Mouse (Mus musculus): ENCODE results near the gene Gm12845.
"Not testable (repeated sequence)": the region's sequence is repeated elsewhere in the genome, so short reads cannot be mapped to it uniquely, and the experiment has no call there.

Gm12845 gene

DNA sequence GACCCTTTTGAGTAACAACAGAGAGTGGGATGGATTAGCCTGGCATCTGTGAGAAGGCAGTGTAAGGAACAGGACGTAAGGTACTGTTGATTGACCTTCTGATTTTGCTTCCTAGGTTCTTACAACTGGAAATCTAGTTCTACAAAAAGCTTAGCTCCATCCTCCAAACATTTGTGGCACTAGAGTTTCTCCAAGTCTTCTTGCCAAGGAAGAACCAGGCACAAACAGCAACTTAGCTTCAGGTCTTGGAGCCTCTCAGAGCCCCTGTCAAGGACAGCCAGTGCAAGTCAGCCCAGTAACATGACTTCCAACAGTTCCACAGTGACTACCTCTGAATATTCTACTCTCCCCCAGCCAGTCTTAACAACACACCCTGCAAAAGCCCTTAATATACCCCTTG, at the start of gene Gm12845:
TSS of gene Gm12845 (plus strand) at position 301 of the 400 bp plus-strand sequence.
- no peak for DNase-seq (ENCODE audit: low spot score in 2 of 2)

DNA sequence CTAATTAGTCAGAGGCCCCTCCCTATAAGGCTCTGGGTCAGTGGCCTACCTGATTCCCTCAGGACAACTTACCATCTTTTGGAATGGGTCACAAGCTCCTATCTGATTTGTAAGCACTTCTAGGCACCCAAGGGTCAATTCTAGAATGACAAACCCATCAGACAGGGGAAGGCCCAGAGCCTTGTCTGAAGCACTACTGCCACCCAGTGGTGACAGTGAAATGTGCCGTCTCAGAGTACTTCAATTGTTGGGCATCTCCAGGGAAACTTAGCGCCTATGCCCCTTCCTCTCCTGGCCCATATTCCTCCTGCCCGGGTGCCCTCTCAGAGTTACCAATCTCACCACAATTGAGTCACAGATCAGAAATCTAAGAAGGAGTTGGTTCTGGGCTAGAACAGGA, 47.3 kb upstream of the Gm12845 start:
- peak; percentile 23 to 65 for DNase-seq (ENCODE audit: low spot score in 2 of 2)

- DNase-seq (ENCODE audit: low spot score in 2 of 2) = no peak
Measured at GRCm38 (mm10) chr4:117680963-117681362, 43.2 kb upstream of the Gm12845 start.

- DNase-seq (ENCODE audit: low spot score in 2 of 2) = peak; percentile 60 to 74
Measured at GRCm38 (mm10) chr4:117681931-117682461, 42.2 kb upstream of the Gm12845 start, which contains the start of gene Dmap1. Gene Dmap1 (minus strand): TSS chr4:117682273.

DNA sequence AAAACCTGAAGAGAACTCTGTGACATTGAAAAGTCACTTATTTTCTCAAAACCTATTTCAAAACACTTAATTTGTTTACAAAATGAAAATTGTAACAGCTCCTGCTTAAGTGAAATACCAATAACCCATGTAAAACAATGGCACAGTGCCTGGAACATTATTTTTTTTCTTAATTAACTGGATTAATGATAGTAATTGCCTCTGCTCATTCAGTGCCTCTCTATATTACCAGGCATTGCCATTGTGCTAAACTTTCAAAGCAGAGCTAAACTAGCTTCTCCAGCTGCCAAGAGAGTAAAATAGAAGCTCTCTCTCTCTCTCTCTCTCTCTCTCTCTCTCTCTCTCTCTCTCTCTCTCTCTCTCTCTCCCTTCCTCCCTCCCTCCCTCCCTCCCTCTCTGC, 41.7 kb upstream of the Gm12845 start:
- DNase-seq (ENCODE audit: low spot score in 2 of 2) = no peak

- DNase-seq (ENCODE audit: low spot score in 2 of 2) = no peak
Measured at GRCm38 (mm10) chr4:117683048-117683768, 41.0 kb upstream of the Gm12845 start.

DNA sequence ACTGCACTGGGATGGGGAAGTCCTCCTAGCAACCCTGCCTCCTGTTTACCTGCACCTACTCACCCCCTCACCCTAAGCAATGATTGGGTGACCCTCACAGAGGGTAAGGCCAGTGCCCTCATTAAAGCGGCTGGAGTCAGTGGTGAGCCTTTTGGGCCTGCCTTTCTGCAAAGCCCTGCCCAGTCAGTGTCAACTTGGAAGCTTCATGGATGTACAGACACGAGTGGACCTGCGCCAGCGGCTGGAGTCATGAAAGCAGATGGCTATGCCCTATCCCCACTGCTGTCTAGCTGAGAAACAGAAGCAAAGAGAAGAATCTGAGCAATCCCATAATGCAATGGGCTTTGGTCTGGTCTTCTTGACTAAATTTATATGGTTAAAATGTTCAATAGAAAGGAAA, 37.9 kb upstream of the Gm12845 start:
- DNase-seq (ENCODE audit: low spot score in 2 of 2) = no peak

GRCm38 (mm10) chr4:117705361-117705760, 18.9 kb upstream of the Gm12845 start:
- DNase-seq (ENCODE audit: low spot score in 2 of 2) = peak in 1 of 2 experiments; percentile 26

DNA sequence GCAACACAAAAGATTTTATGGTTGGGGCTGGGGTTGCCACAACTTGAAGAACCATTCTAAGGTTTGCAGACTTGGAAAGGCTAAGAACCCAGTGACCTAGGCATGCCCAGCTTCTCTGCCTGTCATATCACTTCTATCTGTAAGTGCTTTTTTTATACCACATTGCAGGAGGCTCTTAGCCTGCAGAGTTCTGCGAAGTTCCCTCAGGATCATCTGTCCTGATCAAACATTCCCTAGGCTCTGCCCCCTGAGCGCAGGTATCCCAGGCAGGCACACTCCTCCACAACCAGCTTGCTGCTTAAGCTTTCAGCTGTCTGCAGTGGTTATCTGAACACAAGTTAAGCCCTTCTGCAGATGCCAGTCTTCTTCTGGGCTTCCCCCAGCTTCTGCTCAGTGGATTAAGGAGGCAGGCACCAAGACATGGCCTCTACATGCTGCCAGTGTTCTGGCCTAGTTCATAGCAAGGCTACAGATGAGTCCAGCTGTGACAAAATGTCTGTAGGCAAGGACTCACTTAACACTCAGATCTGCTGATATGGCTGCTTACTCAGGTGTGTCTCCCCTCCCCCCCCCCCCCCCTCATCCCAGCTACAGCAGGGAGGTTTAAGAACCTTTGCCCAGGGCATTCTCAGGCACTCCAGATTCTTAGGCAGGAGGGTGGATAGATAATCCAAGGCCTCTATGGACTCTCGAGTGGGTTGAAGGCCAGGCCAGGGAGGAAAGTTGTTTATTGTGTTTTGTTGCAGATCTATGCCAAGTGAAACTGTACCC, 15.2 kb upstream of the Gm12845 start:
- no peak for DNase-seq (ENCODE audit: low spot score in 2 of 2)

- no peak for DNase-seq (ENCODE audit: low spot score in 2 of 2)
Measured at GRCm38 (mm10) chr4:117712314-117712713, 11.9 kb upstream of the Gm12845 start.

DNA sequence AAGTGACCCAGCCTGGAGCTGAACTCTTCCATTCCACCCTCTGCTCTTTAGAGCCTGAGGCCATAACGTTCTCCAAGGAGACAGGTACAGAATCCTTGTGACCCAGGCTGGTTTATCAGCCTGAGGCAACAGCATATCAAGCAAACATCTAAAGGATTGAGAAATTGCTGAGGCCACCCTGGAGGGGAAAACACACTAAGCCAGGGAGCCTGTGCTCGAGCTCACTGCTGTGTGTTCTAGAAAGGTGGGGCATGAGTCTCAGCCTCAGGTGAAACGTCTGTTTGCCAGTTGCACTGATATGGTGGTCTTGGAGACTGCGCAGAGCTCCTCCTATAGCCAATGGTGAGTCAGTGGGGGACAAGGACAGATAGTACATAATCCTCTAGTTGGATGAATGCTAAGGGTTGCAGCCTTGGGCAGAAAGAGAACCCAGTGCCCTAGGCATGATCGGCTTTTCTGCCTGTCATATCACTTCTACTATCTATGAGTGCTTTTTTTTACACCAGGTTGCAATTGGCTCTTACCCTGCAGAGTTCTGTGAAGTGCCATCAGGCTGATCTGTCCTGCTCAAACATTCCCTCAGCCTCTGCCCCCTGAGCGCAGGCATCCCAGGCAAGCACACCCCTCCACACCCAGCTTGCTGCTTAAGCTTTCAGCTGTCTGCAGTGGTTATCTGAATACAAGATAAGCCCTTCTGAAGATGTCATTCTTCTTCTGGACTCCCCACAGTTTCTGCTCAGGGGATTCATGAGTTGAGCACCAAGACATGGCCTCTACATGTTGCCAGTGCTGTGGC, 10.7 kb upstream of the Gm12845 start:
- DNase-seq (ENCODE audit: low spot score in 2 of 2) = no peak

DNA sequence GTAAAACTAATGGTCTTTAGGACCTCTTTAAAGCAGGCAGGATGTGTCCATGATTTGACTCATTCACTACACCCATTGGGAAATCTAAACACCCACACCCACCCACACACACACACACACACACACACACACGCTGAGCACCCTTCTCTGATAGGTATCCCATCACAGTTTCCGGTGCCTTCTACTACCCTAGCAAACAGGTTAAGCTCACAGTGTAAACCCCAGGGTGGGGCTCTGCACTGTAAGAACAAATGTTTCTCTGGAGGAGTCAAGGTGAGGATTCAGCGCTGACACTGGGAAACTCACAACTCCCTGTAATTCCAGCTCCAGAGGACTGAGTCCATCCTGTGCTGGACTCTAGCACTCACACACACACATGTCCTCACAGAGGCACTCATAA, 7.7 kb downstream of the Gm12845 start:
- DNase-seq (ENCODE audit: low spot score in 2 of 2) = no peak

DNA sequence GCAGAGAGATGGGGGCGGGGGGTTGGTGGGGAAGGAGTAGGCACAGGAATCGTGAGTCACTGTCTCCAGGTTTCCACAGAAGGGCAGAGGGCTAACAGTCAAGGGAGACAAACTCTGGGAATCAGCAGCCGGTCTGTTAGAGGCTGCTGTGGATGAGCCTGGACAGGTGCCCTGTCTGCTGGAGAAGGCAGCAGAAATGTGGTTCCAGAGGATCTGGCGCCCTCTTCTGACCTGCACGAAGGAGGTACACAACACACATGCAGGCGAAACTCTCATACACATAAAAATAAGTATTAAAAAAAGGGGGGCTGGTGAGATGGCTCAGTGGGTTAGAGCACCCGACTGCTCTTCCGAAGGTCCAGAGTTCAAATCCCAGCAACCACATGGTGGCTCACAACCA, 13.3 kb downstream of the Gm12845 start:
- no peak for DNase-seq (ENCODE audit: low spot score in 2 of 2)

DNA sequence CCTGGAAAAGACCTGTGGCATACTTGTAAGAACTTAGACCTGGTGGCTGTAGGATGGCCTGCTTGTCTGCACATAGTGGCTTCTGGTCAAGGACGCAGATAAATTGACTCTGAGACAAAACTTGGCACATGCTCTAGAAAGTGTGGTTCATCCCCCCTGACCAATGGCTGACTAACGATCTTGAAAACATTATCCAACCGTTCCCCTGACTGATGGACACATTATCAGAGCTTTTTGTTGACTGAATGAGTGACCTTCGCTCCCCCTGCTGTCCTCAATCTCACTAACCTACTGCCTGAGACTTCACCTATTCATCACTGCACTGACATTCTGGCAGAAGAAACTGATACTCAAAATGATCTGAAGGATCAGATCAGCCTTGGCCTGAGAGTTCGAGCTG, 28.3 kb downstream of the Gm12845 start:
- DNase-seq (ENCODE audit: low spot score in 2 of 2) = not testable (repeated sequence)

DNA sequence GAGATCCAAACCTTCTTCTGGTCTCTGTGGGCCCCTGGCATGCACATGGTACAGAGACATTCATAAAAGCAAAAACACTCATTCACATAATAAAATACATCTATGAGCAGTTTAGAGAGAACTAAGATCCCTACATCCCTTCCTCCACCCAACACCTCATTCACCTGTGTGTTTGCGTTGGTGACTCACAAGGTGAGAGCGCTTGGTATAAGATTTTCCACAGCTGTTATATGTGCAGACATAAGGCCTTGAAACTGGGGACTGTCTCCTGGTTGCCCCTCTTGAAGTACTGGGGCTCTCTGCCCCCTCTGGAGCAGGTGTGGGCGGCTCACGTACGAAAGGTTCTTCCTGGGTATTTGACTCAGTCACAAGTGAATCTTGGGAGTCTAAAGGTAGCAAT, 35.9 kb downstream of the Gm12845 start:
- DNase-seq (ENCODE audit: low spot score in 2 of 2) = no peak

DNA sequence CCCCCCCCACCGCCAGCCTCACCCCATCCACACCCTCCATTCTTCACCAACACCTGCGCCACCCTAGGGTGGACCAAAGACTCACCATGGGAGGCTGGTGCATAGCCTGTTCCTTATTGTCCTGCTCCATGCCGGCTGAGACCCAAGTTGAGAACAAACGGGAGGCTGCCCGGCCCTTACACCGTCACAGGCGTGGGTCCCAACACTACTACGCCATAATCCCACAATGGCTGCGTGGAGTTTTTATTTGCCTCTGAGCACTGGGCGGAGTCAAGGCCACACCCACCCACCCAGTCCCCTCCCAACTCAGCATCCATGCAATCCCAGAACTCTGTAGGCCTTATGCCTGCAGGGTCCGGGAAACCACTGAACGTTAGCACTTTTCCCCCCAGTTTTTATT, 41.2 kb downstream of the Gm12845 start, which contains the start of gene Klf17:
TSS of gene Klf17 (minus strand) at position 233 of the 400 bp plus-strand sequence.
- DNase-seq (ENCODE audit: low spot score in 2 of 2) = no peak

GRCm38 (mm10) chr4:117770935-117771334, 46.7 kb downstream of the Gm12845 start:
- peak in 1 of 2 experiments; percentile 35 for DNase-seq (ENCODE audit: low spot score in 2 of 2)

GRCm38 (mm10) chr4:117772960-117773359, 48.7 kb downstream of the Gm12845 start:
- no peak for DNase-seq (ENCODE audit: low spot score in 2 of 2)

Measured in spleen, postnatal 14 days (tissue).